Mouse (Mus musculus) layer of hippocampus, postnatal 36 days (tissue): ENCODE measurements around the gene Sall4. TPM values are rescaled to one million over a fixed set of nuclear protein-coding genes. Genes with fewer than 3 reads are reported as not detected.
"Not testable (repeated sequence)": the region's sequence is repeated elsewhere in the genome, so short reads cannot be mapped to it uniquely, and the experiment has no call there.

Experiments used
- DNase-seq, 2 experiments: peaks; one replicate each; pipeline ENCODE4 v3.0.0; 2022
- total RNA-seq, 2 experiments: library from RNA; stranded (reverse); gene quantifications; 2 replicates each; pipeline ENCODE4 v1.2.3; 2021

Sall4 gene
- total RNA-seq, 2 experiments from 2014 or later = 0.57 to 0.83 TPM

- DNase-seq = not testable (repeated sequence)
Measured at GRCm38 (mm10) chr2:168744406-168744805, 23.3 kb downstream of the Sall4 start.

DNA sequence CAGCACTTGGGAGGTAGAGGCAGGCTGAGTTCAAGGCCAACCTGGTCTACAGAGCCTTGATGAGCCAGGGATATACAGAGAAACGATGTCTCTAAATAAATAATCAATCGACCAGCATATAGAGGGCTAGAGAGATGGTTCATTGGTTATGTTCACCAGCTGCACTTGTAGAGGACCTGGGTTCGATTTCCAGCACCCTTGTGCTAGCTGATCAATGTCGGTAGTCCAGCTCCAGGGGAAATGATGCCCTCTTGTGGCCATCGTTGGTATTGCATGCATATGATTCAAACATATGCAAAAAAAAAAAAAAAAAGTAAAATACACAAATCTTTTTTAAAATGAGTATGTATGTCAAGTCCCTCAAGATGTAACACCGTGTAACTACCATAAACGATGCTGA is 25.1 kb downstream of the Sall4 start:
- peak in 1 of 2 experiments; percentile 45 for DNase-seq

DNA sequence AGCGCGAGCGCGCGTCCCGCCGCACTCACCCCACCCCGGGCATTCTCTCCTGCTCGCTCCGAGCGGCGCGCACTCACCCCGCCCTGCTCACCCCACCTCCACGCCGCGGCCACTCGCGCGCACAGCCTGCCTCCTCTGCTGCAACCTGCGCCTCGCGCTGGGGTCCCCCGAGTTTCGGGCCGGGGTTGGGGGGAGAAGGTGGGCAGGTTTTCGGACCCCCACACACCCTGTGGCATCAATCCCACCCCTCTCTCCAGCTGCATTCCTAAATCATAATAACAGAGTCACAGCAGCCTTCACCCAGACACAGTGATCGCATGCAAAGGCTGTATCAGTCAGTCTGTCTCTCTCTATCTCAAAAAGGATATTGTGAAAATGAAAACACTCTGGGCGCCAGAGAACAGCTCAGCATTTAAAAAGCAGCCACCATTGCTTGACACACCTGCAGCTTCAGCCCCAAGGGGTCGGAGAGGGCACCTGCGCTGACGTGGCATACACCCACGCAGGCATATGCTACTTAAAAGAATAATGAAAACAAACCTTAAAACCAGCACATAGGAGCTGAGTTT is 25.6 kb downstream of the Sall4 start, which contains the start of gene Atp9a:
Atp9a (minus strand) TSS at position 351 of the 569 bp plus-strand sequence.
- peak; percentile 74 to 77 for DNase-seq

- DNase-seq = peak; percentile 65 to 67
Measured at GRCm38 (mm10) chr2:168741273-168742058, 26.3 kb downstream of the Sall4 start.

DNA sequence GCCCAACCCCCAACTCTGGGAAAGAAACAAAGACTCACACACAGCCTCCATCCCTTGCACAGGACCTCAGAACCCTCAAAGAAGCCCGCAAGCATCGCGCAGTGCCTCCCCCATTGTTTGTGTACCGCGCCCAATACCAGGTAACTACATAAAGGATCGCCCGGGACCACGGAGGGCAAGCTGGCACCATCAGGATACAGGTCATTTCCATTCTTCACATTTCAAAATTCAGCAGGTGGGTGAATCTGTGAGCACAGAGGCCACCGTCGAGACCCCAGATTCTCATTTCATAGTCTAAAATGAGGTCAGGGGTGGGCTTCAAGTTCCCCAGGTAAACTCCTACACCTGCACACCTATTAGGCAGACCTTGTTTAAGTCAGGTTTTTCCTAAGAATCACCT is 27.2 kb downstream of the Sall4 start:
- DNase-seq = no peak

GRCm38 (mm10) chr2:168738854-168739253 is 28.9 kb downstream of the Sall4 start:
- DNase-seq = no peak

DNA sequence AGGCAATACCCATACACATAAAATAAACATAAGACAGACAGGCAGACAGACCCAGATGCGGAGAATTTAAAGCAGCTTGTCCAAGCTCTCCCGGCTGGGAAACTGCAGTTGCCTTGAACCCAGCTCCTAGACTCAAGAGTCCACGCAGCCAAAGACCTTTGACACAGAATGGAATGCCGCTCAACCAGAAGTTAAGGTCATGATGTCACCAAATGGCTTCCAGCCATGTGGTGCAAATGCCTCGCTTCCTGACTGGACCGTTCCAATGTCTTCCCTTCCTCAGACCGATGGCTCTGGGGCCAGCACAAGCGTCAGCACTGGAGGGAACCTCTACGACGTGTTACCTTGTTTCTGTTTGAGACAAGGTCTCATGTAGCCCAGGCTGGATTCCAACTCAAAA is 29.9 kb downstream of the Sall4 start:
- no peak for DNase-seq

GRCm38 (mm10) chr2:168734023-168734422 is 33.7 kb downstream of the Sall4 start:
- DNase-seq = peak; percentile 42 to 45

- no peak for DNase-seq
Measured at GRCm38 (mm10) chr2:168731258-168731657, 36.5 kb downstream of the Sall4 start.

DNA sequence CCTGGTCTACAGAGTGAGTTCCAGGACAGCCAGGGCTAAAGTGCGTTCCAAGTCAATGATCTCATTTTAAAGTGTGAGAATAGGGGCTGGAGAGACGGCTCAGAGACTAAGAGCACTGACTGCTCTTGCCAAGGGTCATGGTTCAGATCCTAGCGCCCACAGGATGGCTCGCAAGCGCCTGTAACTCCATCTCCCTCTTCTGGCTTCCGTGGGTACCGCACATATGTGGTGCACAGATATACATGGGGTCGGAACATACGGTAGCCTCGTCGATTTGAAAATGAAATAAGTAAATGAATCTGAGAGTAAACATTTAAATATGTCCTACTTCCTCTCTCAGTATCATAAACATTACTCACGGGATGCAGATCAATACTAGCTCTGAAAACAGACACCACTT is 38.0 kb downstream of the Sall4 start:
- no peak for DNase-seq

DNA sequence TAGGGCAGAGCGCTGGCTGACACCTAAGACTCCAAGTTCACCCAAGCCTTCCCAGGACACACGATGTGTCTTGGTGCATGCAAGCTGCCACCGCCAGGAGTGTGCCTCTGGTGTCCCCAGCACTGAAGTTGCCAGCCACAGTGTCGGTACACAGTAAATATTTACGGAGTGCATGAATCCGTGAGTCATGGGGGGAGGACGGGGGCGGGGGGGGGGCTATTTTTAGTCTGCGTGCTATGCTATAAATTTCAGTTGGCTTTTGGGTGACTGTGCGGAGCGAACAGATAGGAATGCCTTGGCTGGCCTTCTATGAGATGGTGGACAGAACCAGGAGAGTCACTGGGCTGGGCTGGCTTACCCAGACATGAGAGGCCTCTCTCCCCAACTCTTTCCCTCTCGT is 39.7 kb downstream of the Sall4 start:
- no peak for DNase-seq

DNA sequence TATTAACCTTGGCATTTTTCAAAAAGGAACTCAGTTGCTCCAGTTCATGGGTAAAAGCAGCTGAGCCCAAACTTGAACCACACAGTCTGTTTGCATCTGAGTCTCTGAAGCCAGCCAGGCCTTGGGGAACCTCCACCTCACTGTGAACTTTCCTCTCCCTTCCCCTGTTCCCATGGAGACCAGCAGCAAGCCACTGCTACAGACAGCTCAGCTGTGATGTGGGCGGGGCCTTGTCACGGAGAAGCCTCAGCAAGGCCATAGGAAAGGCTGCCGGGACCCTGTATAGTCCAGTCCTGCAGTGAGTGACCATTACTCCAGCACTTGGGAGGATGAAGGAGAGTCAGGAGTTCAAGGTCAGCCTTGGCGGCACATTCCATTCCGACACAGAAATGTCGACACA is 41.7 kb downstream of the Sall4 start:
- no peak for DNase-seq

DNA sequence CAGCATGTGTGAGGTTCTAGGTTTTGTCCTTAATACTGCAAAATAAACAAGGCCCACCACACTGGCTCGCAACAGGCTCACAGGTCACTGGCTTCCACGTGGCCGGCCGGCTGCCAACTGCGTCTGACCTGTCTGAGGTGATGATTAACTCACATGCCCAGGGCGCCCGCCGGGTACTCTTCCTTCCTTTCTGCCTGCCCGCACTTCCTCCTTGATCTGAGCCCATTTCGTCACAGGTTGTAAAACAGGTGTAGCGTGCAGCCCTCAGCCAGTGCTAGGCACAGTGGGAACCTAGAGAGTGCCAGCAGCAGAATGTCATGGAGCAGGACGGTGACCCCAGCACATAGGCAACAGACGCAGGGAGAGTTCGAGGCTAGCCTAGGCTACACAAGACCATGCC is 46.4 kb downstream of the Sall4 start:
- no peak for DNase-seq

DNA sequence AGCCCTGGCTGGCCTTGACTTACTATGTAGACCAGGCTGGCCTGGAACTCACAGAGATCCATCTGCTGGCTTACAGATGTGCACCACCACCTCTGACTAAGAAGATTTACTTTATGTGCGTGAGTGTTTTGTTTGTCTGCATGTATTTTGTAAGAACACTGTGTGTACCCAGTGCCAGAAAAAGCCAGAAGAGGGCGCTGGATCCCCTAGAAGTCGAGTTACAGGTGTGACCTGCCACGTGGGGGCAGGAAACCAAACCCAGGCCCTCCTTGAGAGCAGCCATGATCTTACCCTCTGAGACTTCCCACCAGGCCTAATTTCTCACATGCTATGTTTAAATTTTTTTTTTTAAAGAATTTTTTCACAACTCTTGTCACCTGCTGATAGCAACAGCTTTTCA is 48.0 kb downstream of the Sall4 start:
- no peak for DNase-seq

DNA sequence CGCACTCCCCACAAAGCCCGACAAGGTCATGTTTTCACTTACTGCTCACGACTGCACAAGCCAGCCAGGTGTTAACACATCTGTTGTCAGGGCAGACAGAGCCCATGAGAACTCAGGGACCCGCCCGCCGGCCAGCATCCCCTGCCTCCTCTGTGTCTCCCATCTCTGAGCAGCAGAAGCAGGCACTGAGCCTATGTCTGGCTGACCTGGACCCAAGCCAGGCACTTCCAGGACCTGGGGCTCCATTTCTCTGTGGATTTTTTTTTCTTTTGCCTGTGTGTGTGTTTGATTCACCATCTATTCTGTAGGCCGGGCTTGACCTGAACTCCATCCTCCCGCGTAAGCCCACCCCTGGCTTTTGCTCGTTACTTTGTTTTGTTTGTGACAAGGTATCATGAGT is 49.0 kb downstream of the Sall4 start:
- DNase-seq = no peak

DNA sequence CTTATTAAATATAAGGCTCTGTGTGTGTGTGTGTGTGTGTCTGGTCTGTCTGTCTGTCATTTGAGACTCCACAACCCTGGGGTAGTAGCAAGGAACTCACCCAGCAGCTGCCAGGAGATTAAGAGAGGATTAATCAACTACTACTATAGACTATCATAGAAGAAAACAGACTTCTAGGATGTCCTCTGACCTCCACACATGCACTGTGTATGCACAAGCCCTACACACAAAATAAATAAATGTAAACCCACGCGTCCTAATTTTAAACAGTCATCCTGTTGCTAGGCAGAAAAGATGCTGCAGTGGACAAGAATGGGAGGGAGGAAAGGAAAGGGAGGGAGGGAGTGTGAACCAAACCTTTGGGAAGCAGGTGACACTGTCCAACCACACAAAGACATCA is 49.5 kb downstream of the Sall4 start:
- DNase-seq = no peak

GRCm38 (mm10) chr2:168712199-168713176 is 55.3 kb downstream of the Sall4 start:
- DNase-seq = no peak

- DNase-seq = no peak
Measured at GRCm38 (mm10) chr2:168710979-168711378, 56.8 kb downstream of the Sall4 start.

GRCm38 (mm10) chr2:168707766-168708165 is 60.0 kb downstream of the Sall4 start:
- DNase-seq = no peak

DNA sequence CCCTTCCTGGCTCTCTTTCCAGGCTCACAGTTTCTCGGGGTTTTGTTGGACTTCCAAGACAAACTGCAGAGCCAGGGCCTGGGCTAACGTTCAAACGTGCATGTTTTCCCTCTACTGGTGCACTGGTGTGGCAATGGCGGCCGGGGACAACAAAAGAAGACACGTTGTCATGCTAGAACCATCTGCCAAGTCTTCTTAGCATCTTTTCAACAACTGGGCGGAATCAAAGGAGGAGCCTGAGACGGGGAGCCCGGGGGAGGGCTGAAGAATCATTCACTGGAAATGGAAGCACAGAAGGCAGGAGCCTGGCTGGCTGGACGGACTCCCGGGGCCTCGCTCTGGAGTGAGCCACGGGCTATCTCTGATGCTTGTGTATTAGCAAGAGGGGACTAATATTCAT is 65.5 kb downstream of the Sall4 start:
- peak in 1 of 2 experiments; percentile 43 for DNase-seq
